Mouse (Mus musculus): ENCODE measurements at regions not wholly inside any gene's neighbourhood (a gene's known extent, or its start where the extent isn't known, plus 50 kb on each side); places are given as distances from the start of the nearest gene placed in this dataset.

GRCm38 (mm10) chr12:12706326-12706920, 235.3 kb downstream of the Mycn start:
- no peak for DNase-seq (ENCODE audit: low spot score in 2 of 2)

GRCm38 (mm10) chr12:12701735-12702134, 240.0 kb downstream of the Mycn start:
- no peak for DNase-seq (ENCODE audit: low spot score in 2 of 2)

GRCm38 (mm10) chr12:12701060-12701667, 240.6 kb downstream of the Mycn start:
- no peak for DNase-seq (ENCODE audit: low spot score in 2 of 2)

GRCm38 (mm10) chr12:12693838-12694777, 247.6 kb downstream of the Mycn start:
- DNase-seq (ENCODE audit: low spot score in 2 of 2) = no peak

- no peak for DNase-seq (ENCODE audit: low spot score in 2 of 2)
These were observed 254.3 kb downstream of the Mycn start for GRCm38 (mm10) chr12:12687376-12687775.

GRCm38 (mm10) chr12:12685217-12685522, 256.5 kb downstream of the Mycn start:
- no peak for DNase-seq (ENCODE audit: low spot score in 2 of 2)

GRCm38 (mm10) chr12:12684481-12685216, 257.1 kb downstream of the Mycn start:
- no peak for DNase-seq (ENCODE audit: low spot score in 2 of 2)

GRCm38 (mm10) chr12:12683733-12684470, 257.8 kb downstream of the Mycn start:
- DNase-seq (ENCODE audit: low spot score in 2 of 2) = no peak

GRCm38 (mm10) chr12:12681101-12681500, 260.6 kb downstream of the Mycn start:
- no peak for DNase-seq (ENCODE audit: low spot score in 2 of 2)

GRCm38 (mm10) chr12:12680371-12680921, 261.3 kb downstream of the Mycn start:
- no peak for DNase-seq (ENCODE audit: low spot score in 2 of 2)

GRCm38 (mm10) chr12:12676676-12677075, 265.0 kb downstream of the Mycn start:
- DNase-seq (ENCODE audit: low spot score in 2 of 2) = no peak

- no peak for DNase-seq (ENCODE audit: low spot score in 2 of 2)
These were observed 271.8 kb downstream of the Mycn start for GRCm38 (mm10) chr12:12669931-12670330.

- no peak for DNase-seq (ENCODE audit: low spot score in 2 of 2)
These were observed 272.8 kb downstream of the Mycn start for GRCm38 (mm10) chr12:12668919-12669318.

- no peak for DNase-seq (ENCODE audit: low spot score in 2 of 2)
These were observed 286.1 kb downstream of the Mycn start for GRCm38 (mm10) chr12:12655611-12656010.

GRCm38 (mm10) chr12:12655184-12655583, 286.5 kb downstream of the Mycn start:
- no peak for DNase-seq (ENCODE audit: low spot score in 2 of 2)

- DNase-seq (ENCODE audit: low spot score in 2 of 2) = peak in 1 of 2 experiments; percentile 21
These were observed 289.4 kb downstream of the Mycn start for GRCm38 (mm10) chr12:12652361-12652760.

- DNase-seq (ENCODE audit: low spot score in 2 of 2) = no peak
These were observed 291.4 kb downstream of the Mycn start for GRCm38 (mm10) chr12:12650309-12650708.

- no peak for DNase-seq (ENCODE audit: low spot score in 2 of 2)
These were observed 294.2 kb downstream of the Mycn start for GRCm38 (mm10) chr12:12647467-12647866.

GRCm38 (mm10) chr12:12645183-12645582, 296.5 kb downstream of the Mycn start:
- DNase-seq (ENCODE audit: low spot score in 2 of 2) = no peak

- no peak for DNase-seq (ENCODE audit: low spot score in 2 of 2)
These were observed 298.3 kb downstream of the Mycn start for GRCm38 (mm10) chr12:12643247-12643963.

Data from urinary bladder, postnatal 4 days (tissue).